Mouse (Mus musculus): ENCODE results near the gene Tbxa2r.

Gene Tbxa2r

GRCm38 (mm10) chr10:81346453-81347067 lies 18.0 kb downstream of the Tbxa2r start:
- DNase-seq: no peak

- no peak for DNase-seq
These were observed 20.6 kb downstream of the Tbxa2r start for GRCm38 (mm10) chr10:81349146-81349545.

- DNase-seq: no peak
These were observed 21.4 kb downstream of the Tbxa2r start for GRCm38 (mm10) chr10:81349961-81350350.

GRCm38 (mm10) chr10:81350351-81351063 lies 22.0 kb downstream of the Tbxa2r start, which contains the start of gene Hmg20b:
Gene Hmg20b (minus strand): TSS chr10:81350480.
- peak; percentile 99 to 100 for DNase-seq

GRCm38 (mm10) chr10:81351678-81352291 lies 23.3 kb downstream of the Tbxa2r start:
- DNase-seq: no peak

GRCm38 (mm10) chr10:81354738-81355477 lies 26.4 kb downstream of the Tbxa2r start:
- DNase-seq: no peak

- no peak for DNase-seq
These were observed 27.0 kb downstream of the Tbxa2r start for GRCm38 (mm10) chr10:81355533-81355932.

- no peak for DNase-seq
These were observed 27.9 kb downstream of the Tbxa2r start for GRCm38 (mm10) chr10:81356352-81356990.

GRCm38 (mm10) chr10:81356991-81357844 lies 28.7 kb downstream of the Tbxa2r start, which contains the start of gene Mfsd12:
Gene Mfsd12 (plus strand): TSS chr10:81357491.
- DNase-seq: peak; percentile 93 to 96

- no peak for DNase-seq
These were observed 29.7 kb downstream of the Tbxa2r start for GRCm38 (mm10) chr10:81358209-81358608.

GRCm38 (mm10) chr10:81358841-81359240 lies 30.3 kb downstream of the Tbxa2r start:
- DNase-seq: no peak

- DNase-seq: no peak
These were observed 32.2 kb downstream of the Tbxa2r start for GRCm38 (mm10) chr10:81360721-81361120.

GRCm38 (mm10) chr10:81362336-81362949 lies 33.9 kb downstream of the Tbxa2r start:
- no peak for DNase-seq

- no peak for DNase-seq
These were observed 35.2 kb downstream of the Tbxa2r start for GRCm38 (mm10) chr10:81363436-81364346.

GRCm38 (mm10) chr10:81364666-81365065 lies 36.1 kb downstream of the Tbxa2r start:
- DNase-seq: no peak

- DNase-seq: no peak
These were observed 36.5 kb downstream of the Tbxa2r start for GRCm38 (mm10) chr10:81365073-81365472.

GRCm38 (mm10) chr10:81365672-81366476 lies 37.3 kb downstream of the Tbxa2r start, which contains the start of gene 4930404N11Rik:
Gene 4930404N11Rik (minus strand): TSS chr10:81365816.
- no peak for DNase-seq

GRCm38 (mm10) chr10:81366477-81367206 lies 38.1 kb downstream of the Tbxa2r start:
- no peak for DNase-seq

GRCm38 (mm10) chr10:81367207-81367495 lies 38.6 kb downstream of the Tbxa2r start:
- DNase-seq: no peak

Measured in cerebellum, adult 18-20 months (tissue).